Mouse (Mus musculus) ES-E14 (cell line): ENCODE results near the gene Ankrd26. TPM values are rescaled to one million over a fixed set of nuclear protein-coding genes. Genes with fewer than 3 reads are reported as not detected.

Experiments
- DNase-seq: peaks from one replicate; pipeline ENCODE4 v3.0.0-alpha.2; 2013; ENCODE audit warnings: low read depth, low spot score
- H3K27ac ChIP-seq: 2 replicates; pipeline ENCODE4 v1.5.1; 2012; ENCODE audit warnings: low read depth, mild to moderate bottlenecking, low read length, moderate library complexity, mixed read lengths; ENCODE audit not compliant: poor library complexity, insufficient read depth, severe bottlenecking
- H3K36me3 ChIP-seq: 2 replicates; pipeline ENCODE4 v1.6.1; 2012; ENCODE audit warnings: mild to moderate bottlenecking, low read length, moderate library complexity, mixed read lengths; ENCODE audit not compliant: control insufficient read depth, poor library complexity, insufficient read depth, severe bottlenecking
- H3K4me1 ChIP-seq, 2 experiments: fragments of 150-350 bp in 1 of 2; sonication (generic) in 1 of 2; 2 replicates each; pipeline ENCODE4 v1.6.1; 2012; ENCODE audit warnings: low read length in 2 of 2, mild to moderate bottlenecking in 1 of 2, mixed read lengths in 1 of 2; ENCODE audit not compliant: control insufficient read depth in 2 of 2, insufficient read depth in 2 of 2, poor library complexity in 1 of 2
- H3K4me3 ChIP-seq, 2 experiments: fragments of 150-350 bp in 1 of 2; sonication (generic) in 1 of 2; 2 replicates each; pipeline ENCODE4 v1.5.1; 2012; ENCODE audit warnings: low read length in 2 of 2, low read depth in 1 of 2, mild to moderate bottlenecking in 1 of 2, mixed read lengths in 1 of 2; ENCODE audit not compliant: insufficient read depth in 1 of 2, poor library complexity in 1 of 2, severe bottlenecking in 1 of 2
- H3K9ac ChIP-seq: 2 replicates; pipeline ENCODE4 v1.6.1; 2012; ENCODE audit warnings: low read depth, mild to moderate bottlenecking, low read length, mixed read lengths; ENCODE audit not compliant: poor library complexity, insufficient read depth, severe bottlenecking
- H3K9me3 ChIP-seq: fragments of 150-350 bp; sonication (generic); 2 replicates; pipeline ENCODE4 v1.6.1; 2012; ENCODE audit warnings: low read depth, mild to moderate bottlenecking, low read length; ENCODE audit not compliant: control insufficient read depth, insufficient read depth
- CHD2 ChIP-seq: IDR thresholded peaks from 2 replicates; pipeline ENCODE4 v1.6.1; 2014; ENCODE audit warnings: mild to moderate bottlenecking, low read depth, low read length, inconsistent platforms
- HCFC1 ChIP-seq: IDR thresholded peaks from 2 replicates; pipeline ENCODE4 v1.6.1; 2012; ENCODE audit warnings: low read length, inconsistent platforms, borderline replicate concordance; ENCODE audit not compliant: insufficient read depth
- MAFK ChIP-seq: IDR thresholded peaks from 2 replicates; pipeline ENCODE4 v1.6.1; 2014; ENCODE audit warnings: mild to moderate bottlenecking, low read depth, low read length, inconsistent platforms; ENCODE audit not compliant: insufficient read depth
- ZC3H11A ChIP-seq: IDR thresholded peaks from 2 replicates; pipeline ENCODE4 v1.6.1; 2012; ENCODE audit warnings: low read depth, mild to moderate bottlenecking, inconsistent platforms, low read length, borderline replicate concordance
- ZNF384 ChIP-seq: IDR thresholded peaks from 2 replicates; pipeline ENCODE4 v1.6.1; 2012; ENCODE audit warnings: low read depth, low read length, inconsistent platforms
- in situ Hi-C, 2 experiments: fragments of 600-800 bp; cut with MboI; formaldehyde crosslinking; loops; one replicate each; pipeline ENCODE4 v1.15.1; 2025; ENCODE audit warnings: low sequenced_read_pairs in 2 of 2, inconsistent platforms in 1 of 2; ENCODE audit not compliant: unreplicated experiment in 2 of 2
- total RNA-seq: library from RNA; depleted of rRNA; stranded (reverse); fragments of 300-350 nt; gene quantifications from 2 replicates; pipeline ENCODE4 v1.2.3, GENCODE M21; 2012

Ankrd26 gene
- total RNA-seq, 1 experiment = 15.4 TPM

- in situ Hi-C loops = no loop called here
- Histone ChIP-seq H3K36me3 (no peaks in the 10 kb centered on the region; the same call in 1 of the 2 replicates), H3K27ac (no peak overlapping the region), H3K4me1 (no peaks in the 10 kb centered on the region), H3K9ac (no peak overlapping the region), H3K4me3 (no peak overlapping the region), H3K9me3 (no peaks in the 10 kb centered on the region)
- TF ChIP-seq ZNF384 = no peak
- no peak for TF ChIP-seq ZC3H11A
- no peak for TF ChIP-seq CHD2
- no peak for TF ChIP-seq MAFK
- no peak for TF ChIP-seq HCFC1
- DNase-seq = no peak
Measured at GRCm38 (mm10) chr6:118499010-118499409, 63.0 kb downstream of the Ankrd26 start.

GRCm38 (mm10) chr6:118482125-118482524 is 79.9 kb downstream of the Ankrd26 start:
- TF ChIP-seq CHD2 (no peak), MAFK (no peak), ZC3H11A (no peak), HCFC1 (no peak), ZNF384 (no peak)
- Histone ChIP-seq H3K36me3 (no peaks in the 10 kb centered on the region), H3K4me1 (no peaks in the 10 kb centered on the region), H3K27ac (no peak overlapping the region), H3K9me3 (no peaks in the 10 kb centered on the region), H3K9ac (no peak overlapping the region), H3K4me3 (no peak overlapping the region)
- in situ Hi-C loops = no loop called here
- no peak for DNase-seq

GRCm38 (mm10) chr6:118478957-118479708 is 82.9 kb downstream of the Ankrd26 start, which contains the start of gene Zfp9:
Gene Zfp9, minus strand, starts transcription at chr6:118479320.
- H3K27ac ChIP-seq = no peak within 1 kb of the TSS
- DNase-seq = peak; percentile 38
- H3K36me3 ChIP-seq = no peaks in the 10 kb centered on the region
- H3K4me3 ChIP-seq = peak within 1 kb of the TSS; percentile 62 to 71
- no peaks in the 10 kb centered on the region for H3K4me1 ChIP-seq
- H3K9me3 ChIP-seq = no peaks in the 10 kb centered on the region
- no peak for TF ChIP-seq ZNF384
- no peak for TF ChIP-seq MAFK
- in situ Hi-C loops = no loop called here
- H3K9ac ChIP-seq = peak within 1 kb of the TSS; percentile 29

GRCm38 (mm10) chr6:118477875-118478785 is 83.9 kb downstream of the Ankrd26 start:
- TF ChIP-seq ZC3H11A (no peak), MAFK (no peak), ZNF384 (no peak), HCFC1 (no peak), CHD2 (no peak)
- Histone ChIP-seq H3K4me1 (no peaks in the 10 kb centered on the region), H3K4me3 (no peak overlapping the region; a peak in 1 of 4 replicates), H3K9me3 (no peaks in the 10 kb centered on the region), H3K36me3 (no peaks in the 10 kb centered on the region), H3K27ac (no peak overlapping the region), H3K9ac (no peak overlapping the region)
- DNase-seq = no peak
- in situ Hi-C loops = no loop called here
